Mouse (Mus musculus) liver, adult 2 months (tissue): Measurements from ENCODE around the gene Ptpn20. TPM values are rescaled to one million over a fixed set of nuclear protein-coding genes. Genes with fewer than 3 reads are reported as not detected.

Experiments used
- DNase-seq: peaks from one replicate; pipeline ENCODE4 v3.0.0-alpha.2; 2011; ENCODE audit warnings: low read depth, low spot score; ENCODE audit errors: extremely low read depth
- H3K27ac ChIP-seq: fragments of 200-500 bp; replicated peaks from 2 replicates; pipeline ENCODE4 v1.5.1; 2012; ENCODE audit warnings: low read depth, mild to moderate bottlenecking, control low read depth, inconsistent platforms, low read length; ENCODE audit not compliant: insufficient read depth
- H3K27me3 ChIP-seq: fragments of 200-500 bp; 2 replicates; pipeline ENCODE4 v1.6.1; 2012; ENCODE audit warnings: mild to moderate bottlenecking, moderate library complexity, low read length, inconsistent platforms; ENCODE audit not compliant: control insufficient read depth, insufficient read depth
- H3K36me3 ChIP-seq: fragments of 200-500 bp; 2 replicates; pipeline ENCODE4 v1.6.1; 2012; ENCODE audit warnings: low read length, inconsistent platforms; ENCODE audit not compliant: control insufficient read depth, insufficient read depth
- H3K4me1 ChIP-seq: fragments of 200-500 bp; 2 replicates; pipeline ENCODE4 v1.6.1; 2011; ENCODE audit warnings: low read length; ENCODE audit not compliant: control insufficient read depth, insufficient read depth
- H3K4me3 ChIP-seq: fragments of 200-500 bp; 2 replicates; pipeline ENCODE4 v1.5.1; 2011; ENCODE audit warnings: low read depth, mild to moderate bottlenecking, control low read depth, low read length, moderate library complexity; ENCODE audit not compliant: insufficient read depth
- H3K79me2 ChIP-seq: fragments of 200-500 bp; 2 replicates; pipeline ENCODE4 v1.6.1; 2012; ENCODE audit warnings: inconsistent platforms, mild to moderate bottlenecking, low read length, moderate library complexity; ENCODE audit not compliant: control insufficient read depth, insufficient read depth
- H3K9ac ChIP-seq: fragments of 200-500 bp; 2 replicates; pipeline ENCODE4 v1.6.1; 2012; ENCODE audit warnings: low read depth, mild to moderate bottlenecking, control low read depth, inconsistent platforms, low read length
- CTCF ChIP-seq: fragments of 200-500 bp; IDR thresholded peaks from 2 replicates; pipeline ENCODE4 v1.5.1; 2011; ENCODE audit warnings: low read depth, low read length, control low read depth
- POLR2A ChIP-seq: fragments of 200-500 bp; IDR thresholded peaks from 2 replicates; pipeline ENCODE4 v1.6.1; 2011; ENCODE audit warnings: low read length, control low read depth; ENCODE audit not compliant: insufficient read depth; ENCODE audit errors: extremely low read depth
- WGBS: fragments of 180-500 bp; shearing (Covaris S2); methylation state at CpG from one replicate; pipeline ENCODE4 v1.1.7; 2018; 5-methylcytosine and 5-hydroxymethylcytosine counted together
- polyA plus RNA-seq: library from polyadenylated mRNA; depleted of rRNA; stranded (reverse); fragments of >200 nt; gene quantifications from 2 replicates; pipeline ENCODE4 v1.2.3, GENCODE M21; 2012; rRNA removed
- total RNA-seq: library from RNA; depleted of rRNA; stranded (reverse); fragments of >200 nt; gene quantifications from 2 replicates; pipeline ENCODE4 v1.2.3, GENCODE M21; 2014; rRNA removed

The Ptpn20 gene
- total RNA-seq (not detected in 2 replicates), polyA plus RNA-seq (not detected in 2 replicates)

DNA sequence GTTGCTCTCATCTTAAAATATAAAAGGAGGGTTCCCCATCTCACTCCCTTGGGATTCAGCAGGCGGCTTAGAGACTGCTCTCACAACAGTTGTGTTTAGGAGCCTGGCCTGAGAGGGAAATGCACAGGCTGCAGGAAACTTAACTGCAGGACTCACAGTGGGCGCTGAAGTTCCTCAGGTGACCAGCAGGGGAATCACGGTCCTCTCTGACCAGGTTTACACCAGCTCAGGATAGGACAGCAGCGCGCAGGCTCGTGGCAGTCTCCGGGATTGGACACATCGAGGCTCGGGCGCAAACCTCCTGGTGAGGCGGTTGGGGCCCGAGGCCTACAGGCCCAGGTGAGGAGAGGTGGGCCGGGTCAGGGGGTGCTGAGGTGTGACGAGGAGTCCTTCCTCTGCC, at the start of gene Ptpn20:
Gene Ptpn20, plus strand, starts transcription at position 257 of the 400 bp plus-strand sequence.
- 59% methylated on average over 14 of the region's 14 CpGs for WGBS
- Histone ChIP-seq H3K4me1 (no peaks in the 10 kb centered on the region), H3K27ac (no peak within 1 kb of the TSS), H3K79me2 (no peaks in the 10 kb centered on the region), H3K36me3 (no peaks in the 10 kb centered on the region), H3K9ac (no peak within 1 kb of the TSS), H3K4me3 (no peak within 1 kb of the TSS), H3K27me3 (no peaks in the 10 kb centered on the region)
- no peak for TF ChIP-seq CTCF
- TF ChIP-seq POLR2A, result no peak
- no peak for DNase-seq

DNA sequence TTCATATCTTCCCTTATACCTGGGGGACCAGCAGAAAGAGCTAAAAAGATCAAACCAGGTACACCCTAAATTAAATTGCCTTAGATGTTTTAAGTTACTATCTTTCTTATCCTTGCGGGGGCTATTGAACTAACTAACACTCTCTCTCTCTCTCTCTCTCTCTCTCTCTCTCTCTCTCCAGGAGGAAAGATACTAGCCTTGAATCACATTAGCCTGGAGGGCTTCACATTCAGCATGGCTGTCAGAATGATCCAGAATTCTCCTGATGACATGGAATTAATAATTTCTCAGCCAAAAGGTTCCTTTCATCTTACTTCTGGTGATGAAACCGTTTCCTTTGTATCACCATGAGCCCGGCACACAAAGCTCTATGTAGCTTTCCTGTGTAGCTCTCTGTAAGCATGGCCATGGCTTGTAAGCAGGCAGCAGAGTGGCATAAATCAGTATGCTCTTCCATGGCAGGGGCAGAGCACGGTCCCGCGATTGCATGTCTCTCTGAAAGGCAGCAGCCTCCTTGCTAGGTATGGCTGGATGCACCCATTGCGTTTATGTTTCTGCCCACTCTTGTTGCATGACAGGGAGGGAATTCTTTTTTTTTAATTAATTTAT, 49.3 kb upstream of the Ptpn20 start:
- Histone ChIP-seq H3K36me3 (no peaks in the 10 kb centered on the region), H3K27me3 (no peaks in the 10 kb centered on the region), H3K9ac (no peak overlapping the region), H3K4me3 (no peak overlapping the region), H3K27ac (no peak overlapping the region), H3K79me2 (no peaks in the 10 kb centered on the region), H3K4me1 (no peaks in the 10 kb centered on the region)
- DNase-seq, result no peak
- TF ChIP-seq POLR2A (no peak), CTCF (no peak)
- 81% methylated on average over 7 of the region's 7 CpGs for WGBS

DNA sequence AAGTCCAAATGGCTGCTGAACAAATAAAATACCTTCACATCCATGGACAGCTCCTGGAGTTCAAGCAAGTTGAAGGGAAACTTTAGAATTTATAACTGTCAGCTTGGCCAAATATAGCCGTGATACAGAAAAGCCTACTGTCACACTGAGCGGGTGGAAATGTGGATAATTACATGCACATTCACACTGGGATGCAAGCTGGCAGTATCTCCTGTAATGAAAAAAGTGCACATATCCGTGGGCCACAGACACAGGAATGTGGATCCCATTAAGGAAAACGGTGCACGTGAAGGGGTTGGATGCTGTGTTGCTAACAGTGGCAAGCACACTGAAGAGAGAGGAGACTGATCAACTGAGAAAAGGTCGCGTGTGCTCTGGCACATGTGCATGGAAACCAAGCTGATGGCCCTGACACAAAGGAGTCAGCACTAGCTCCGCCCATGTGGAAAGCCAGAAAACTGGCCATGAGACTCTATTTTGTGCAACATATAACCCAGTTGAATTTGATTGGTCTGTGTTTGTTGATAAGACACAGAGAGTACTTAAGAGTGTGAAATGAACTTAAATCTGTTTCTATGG, 43.4 kb upstream of the Ptpn20 start:
- Histone ChIP-seq H3K27ac (no peak overlapping the region), H3K79me2 (no peaks in the 10 kb centered on the region), H3K4me3 (no peak overlapping the region), H3K4me1 (no peaks in the 10 kb centered on the region), H3K27me3 (no peaks in the 10 kb centered on the region), H3K9ac (no peak overlapping the region), H3K36me3 (no peaks in the 10 kb centered on the region)
- TF ChIP-seq POLR2A (no peak), CTCF (no peak)
- 84% methylated on average over 8 of the region's 8 CpGs for WGBS
- no peak for DNase-seq

GRCm38 (mm10) chr14:33548650-33549049, 40.4 kb upstream of the Ptpn20 start:
- Histone ChIP-seq H3K4me3 (no peak overlapping the region), H3K27me3 (no peaks in the 10 kb centered on the region), H3K9ac (no peak overlapping the region), H3K27ac (no peak overlapping the region), H3K4me1 (no peaks in the 10 kb centered on the region), H3K79me2 (no peaks in the 10 kb centered on the region), H3K36me3 (no peaks in the 10 kb centered on the region)
- WGBS, result 61% methylated on average over 3 of the region's 3 CpGs
- no peak for DNase-seq
- TF ChIP-seq POLR2A (no peak), CTCF (no peak)

DNA sequence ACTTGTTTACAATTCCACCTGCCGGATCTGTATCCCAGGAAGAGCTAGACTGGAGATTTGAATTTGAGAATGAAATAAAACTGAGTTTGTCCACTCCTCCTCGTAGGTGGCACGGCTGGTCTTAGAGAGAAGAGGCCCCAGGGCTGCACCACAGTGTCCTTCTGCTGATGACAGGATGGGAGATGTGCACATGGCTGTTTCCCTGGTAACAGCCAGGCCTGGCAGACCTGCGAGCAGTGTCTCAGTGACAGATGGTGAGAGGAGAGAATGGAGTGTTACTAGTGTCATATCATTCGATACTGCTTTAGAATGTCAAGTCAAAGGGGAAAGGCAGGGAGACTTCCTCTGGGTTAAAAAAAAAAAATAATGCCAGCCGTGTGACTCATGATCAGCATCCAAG, 39.2 kb upstream of the Ptpn20 start:
- Histone ChIP-seq H3K4me1 (no peaks in the 10 kb centered on the region), H3K79me2 (no peaks in the 10 kb centered on the region), H3K9ac (no peak overlapping the region), H3K27me3 (no peaks in the 10 kb centered on the region), H3K36me3 (no peaks in the 10 kb centered on the region), H3K27ac (no peak overlapping the region), H3K4me3 (no peak overlapping the region)
- 73% methylated on average over 6 of the region's 6 CpGs for WGBS
- TF ChIP-seq CTCF, result no peak
- TF ChIP-seq POLR2A, result no peak
- DNase-seq, result no peak

- Histone ChIP-seq H3K79me2 (no peaks in the 10 kb centered on the region), H3K27me3 (no peaks in the 10 kb centered on the region), H3K4me3 (no peak overlapping the region), H3K36me3 (no peaks in the 10 kb centered on the region), H3K9ac (no peak overlapping the region), H3K4me1 (no peaks in the 10 kb centered on the region), H3K27ac (no peak overlapping the region)
- no peak for DNase-seq
- TF ChIP-seq POLR2A (no peak), CTCF (no peak)
- WGBS, result 40% methylated on average over 6 of the region's 6 CpGs
Observed at GRCm38 (mm10) chr14:33570737-33571136, 18.3 kb upstream of the Ptpn20 start.
